Mouse (Mus musculus) right cerebral cortex, postnatal 36 days (tissue): ENCODE data around the gene Ippk.

Source experiments
- DNase-seq, 2 experiments: peaks; one replicate each; pipeline ENCODE4 v3.0.0; 2022; ENCODE audit warnings: low spot score in 2 of 2, mixed read lengths in 1 of 2

Ippk gene

DNA sequence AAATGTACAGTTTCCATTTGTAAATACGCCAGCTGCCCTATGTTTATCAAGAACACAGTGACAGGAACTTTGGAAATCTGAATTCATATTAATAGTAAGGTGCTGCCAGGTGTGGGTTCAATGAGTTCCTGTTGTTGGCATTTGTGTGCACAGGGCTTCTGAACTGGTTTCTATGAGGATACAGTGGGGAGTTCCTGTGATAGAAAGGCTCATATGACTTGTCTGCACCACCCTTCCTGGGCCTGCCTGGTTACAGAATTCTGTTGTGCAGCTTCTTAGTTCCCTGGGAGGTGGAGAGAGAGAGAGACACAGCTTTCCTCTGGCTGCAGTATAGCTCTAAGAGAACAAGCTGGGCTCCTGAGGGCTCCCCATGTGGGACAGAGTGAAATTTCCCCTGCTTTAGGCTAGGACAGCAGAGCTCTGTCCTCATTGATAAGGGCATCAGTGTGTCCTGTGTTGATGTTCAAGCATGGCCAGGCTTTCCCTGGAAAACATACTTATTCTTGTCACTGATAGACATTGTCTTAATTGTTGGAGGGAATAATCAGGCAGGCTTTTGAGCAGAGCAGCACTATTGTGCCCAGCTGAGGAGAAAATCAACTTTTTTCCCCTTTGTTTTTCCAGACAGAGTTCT is 7.1 kb downstream of the Ippk start:
- no peak for DNase-seq

DNA sequence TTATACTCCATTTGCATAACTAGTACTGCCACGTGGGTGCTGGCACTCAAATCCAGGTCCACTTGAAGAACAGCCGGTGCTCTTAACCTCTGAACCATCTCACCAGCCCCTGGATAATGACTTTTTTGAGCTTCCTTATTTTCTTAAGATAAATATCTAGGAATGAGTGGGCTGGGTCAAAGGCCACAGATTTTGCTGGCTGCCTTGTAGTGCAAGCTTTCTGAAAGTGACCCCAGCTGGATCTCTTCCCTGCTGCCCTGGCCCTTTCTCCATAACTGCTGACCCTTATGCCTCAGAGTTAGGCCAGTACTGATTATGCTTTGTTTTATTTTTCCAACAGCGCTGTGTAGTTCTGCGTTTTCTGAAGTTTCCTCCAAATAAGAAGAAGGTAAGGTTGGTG is 9.5 kb downstream of the Ippk start:
- no peak for DNase-seq

DNA sequence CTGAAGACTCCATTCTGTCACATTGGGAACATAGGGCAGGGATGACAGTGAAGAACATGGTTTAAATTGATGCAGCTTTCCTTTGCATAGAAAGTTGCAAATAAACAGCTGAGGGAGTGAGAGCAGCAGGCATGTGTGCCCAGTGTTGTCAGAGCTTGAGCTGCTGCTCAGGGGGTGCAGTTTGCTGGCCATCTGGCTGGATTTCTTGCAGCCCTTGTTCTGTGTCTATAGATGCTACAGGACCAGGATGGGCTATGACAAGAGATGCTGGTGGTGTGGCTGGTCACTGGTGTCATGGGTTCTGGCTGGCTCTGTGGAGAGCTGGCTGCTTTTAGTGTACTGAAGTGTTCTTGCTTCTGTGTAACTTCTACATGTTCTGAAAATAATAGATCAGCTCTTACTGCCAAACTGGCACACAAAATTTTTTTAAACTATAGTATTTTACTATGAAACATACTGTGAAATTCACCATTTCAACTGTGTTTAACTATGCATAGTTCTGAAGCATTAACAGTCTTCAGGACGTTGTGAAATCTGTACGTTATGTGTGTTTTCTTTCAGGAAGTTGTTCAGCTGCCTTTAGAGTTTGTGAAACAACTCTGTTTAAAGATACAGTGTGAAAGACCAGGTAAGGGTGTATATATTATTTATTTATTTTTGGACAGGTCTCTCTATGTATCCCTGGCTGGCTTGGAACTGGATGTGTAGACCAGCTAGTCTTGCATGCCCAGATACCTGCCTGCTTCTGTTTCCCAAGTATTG is 12.4 kb downstream of the Ippk start:
- no peak for DNase-seq

DNA sequence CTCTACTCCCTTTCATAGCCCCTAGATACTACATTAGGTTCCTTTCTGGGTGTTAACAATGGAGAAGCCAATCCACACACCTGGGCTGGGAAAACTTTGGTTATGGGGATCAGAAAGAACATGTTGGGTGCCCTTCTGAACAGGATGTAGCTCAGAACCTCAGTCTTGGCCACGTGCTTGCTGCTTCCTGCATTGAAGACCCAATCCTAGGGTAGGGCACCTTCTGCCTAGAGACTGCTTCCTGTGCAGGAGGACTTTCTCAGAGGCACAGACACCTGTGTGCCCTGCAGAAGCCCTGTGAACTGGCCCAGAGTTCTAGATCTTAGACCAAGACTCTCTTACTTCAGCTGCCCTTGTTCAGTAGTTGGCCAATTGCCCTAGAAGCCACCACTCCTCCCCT is 14.7 kb downstream of the Ippk start:
- DNase-seq = no peak

DNA sequence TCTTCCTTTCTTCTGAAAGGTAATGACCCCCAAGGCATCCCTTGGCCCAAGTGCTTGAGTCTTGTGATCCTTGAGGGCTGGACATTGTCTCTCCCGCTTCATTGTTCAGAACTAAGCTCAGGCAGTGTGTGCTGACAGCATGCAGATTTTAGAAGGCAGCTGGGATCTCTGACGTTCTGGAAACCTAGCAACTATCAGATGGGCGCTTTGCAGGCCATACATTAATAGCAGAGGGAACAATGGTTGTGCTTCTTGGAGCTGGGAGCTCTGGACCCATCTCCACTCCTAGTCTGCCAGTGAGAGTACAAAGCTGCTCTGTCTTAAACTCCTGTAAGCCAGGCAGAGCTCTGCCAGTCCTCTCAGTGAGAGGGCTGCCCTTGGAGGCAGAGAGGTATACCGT is 15.1 kb downstream of the Ippk start:
- DNase-seq = no peak

DNA sequence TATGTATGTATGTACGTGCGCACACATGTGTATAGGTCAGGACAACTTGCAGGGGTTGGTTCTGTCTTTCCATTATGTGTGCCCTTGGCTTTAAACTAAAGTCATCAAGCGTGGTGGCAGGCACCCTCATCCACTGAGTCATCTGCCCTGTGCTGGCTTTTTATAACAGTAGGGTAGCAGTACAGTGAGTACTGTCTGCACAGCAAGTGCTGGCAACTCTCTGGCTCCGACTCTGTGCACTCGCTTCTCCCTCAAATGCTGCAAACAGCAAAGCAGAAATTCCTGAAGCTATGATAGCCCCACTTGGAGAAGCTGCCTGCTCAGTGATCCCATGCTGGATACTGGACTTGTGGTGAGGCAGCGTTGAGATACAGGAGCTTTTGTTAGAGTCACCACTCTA is 23.4 kb downstream of the Ippk start:
- peak in 1 of 2 experiments; percentile 38 for DNase-seq

DNA sequence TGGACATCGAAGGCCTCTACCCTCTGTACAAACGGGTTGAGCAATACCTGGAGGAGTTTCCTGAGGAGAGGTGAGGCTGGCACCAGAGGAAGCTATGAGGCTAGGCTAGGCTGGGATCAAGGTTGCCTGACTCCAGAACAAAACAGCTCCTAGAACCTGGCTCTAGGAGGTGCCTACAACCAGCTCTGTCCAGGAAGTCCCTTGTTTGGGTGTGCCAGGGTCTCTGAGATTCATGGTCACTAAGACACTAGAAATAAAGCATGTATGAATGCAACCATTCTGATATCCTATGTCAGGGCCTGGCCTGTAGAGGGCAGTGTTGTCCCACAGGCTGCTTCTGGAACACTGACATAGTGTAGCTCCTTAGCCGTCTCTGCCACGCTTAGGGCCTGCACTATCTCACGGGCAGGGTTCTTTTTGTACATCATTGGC is 28.3 kb downstream of the Ippk start:
- DNase-seq = peak; percentile 63 to 64

DNA sequence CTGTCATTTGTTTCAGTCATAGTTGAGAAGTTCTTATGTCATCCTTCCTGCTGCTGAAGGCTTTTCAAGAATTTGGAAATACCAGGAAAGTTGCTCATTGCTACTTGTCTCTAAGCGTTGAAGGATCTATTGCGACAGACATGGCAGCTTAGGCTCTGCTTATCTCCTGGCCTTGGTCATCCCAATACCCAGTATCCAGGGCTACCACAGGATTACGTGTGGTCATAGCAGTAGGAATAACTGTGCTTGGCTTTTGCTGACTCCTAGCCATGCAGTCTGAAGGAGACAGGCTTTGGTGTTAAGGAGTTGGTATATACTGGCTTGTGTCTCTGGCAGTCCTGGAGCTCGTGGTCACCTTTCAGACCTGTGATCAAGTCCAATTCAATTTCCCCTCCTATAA is 39.2 kb downstream of the Ippk start:
- DNase-seq = no peak

DNA sequence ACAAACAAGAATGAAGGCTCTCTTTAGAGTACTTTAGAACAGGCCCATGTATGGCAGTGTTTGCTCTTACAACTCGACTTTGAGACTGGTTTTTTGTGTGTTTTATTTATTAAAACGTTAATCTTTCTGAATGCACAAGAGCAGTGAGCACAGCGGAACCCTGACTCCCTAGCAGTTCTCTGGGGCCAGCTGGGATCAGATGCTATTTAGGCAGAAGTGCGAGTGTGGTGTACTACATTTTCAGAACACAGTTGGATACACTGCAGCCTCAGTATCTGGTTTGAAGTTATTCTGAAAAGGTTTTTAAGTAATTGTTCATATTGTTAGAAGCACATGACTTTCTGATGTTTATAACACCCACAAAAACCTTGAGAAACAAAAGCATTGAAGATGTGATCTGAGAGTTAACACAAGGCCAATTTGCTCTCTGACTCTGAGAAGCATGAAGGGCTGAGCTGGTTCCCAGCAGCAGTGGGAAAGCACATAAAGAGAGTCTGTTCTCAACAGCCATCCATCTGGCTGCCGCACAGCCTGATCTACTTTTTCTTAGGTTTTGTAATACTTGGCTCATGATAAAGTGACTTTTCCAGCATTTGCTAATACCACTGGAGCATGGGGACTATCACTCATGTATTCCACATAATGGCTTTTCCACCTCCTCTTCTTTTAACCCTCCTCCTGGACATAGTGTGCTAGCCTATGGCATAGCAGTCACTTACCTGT is 39.8 kb downstream of the Ippk start:
- DNase-seq = peak in 1 of 2 experiments; percentile 23

DNA sequence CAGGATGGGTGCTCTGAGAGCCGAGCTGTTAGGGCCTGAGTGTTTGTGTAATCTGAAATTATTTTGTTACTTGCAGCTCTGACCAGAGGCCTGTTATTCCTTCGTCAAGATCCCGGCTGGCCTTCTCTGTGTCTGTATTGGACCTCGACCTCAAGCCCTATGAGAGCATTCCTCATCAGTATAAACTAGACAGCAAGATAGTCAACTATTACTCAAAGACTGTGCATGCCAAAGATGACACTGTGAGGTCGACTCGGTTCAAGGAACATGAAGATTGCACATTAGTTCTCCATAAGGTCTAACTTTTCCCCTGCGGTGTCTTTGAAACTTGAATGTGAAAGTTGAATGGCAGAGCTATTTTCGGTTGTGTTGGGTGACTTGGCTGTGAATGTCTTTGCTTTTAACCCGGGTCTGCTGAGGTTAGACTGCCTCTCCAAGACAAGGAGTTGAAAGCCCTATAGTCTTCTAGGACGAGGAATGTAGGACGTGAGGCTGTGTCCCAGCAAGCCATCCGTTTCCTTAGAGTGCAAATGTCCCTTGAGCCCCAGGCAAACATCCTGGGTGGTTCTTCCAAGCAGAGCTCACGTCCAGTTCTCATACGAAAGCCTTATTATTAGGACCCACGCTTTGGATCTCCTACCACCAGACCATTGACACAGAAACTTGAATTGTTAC is 40.5 kb downstream of the Ippk start:
- no peak for DNase-seq

DNA sequence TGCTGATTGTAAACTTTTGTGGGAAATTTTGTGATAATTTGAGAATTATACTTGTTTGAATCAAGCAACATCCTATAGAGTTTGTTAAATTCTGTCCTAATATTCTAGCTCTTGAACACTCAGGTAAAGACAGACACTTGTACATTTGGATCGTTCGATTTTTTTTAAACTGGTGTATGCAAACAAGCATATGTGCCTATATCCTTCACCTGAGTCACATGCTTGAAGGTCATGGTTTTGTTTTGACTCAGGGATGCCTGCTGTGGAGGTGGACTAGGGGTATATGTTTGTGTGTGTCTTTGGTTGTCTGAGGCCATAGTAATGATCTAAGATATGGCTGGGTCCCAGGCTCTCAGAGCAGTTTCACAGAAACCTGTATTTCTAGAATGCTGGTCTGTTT is 41.9 kb downstream of the Ippk start:
- DNase-seq = no peak

DNA sequence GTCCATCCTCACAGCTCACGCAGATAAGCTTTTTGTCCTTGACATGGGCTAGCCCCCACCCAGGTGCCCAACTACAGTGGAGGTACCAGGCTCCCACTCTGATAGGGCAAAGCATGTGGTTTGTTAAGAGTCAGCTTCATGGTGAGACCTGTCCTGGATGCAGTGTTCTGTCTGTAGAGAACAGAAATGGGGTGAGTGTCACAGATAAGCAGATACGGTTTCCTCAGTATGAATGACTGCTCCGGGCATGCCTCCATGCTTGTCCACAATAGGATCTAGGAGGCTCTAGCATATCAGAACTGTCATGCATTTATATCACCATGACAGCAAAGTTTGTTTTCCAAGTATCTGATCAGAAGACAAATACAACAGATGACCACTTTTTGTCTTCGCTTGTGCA is 44.8 kb downstream of the Ippk start:
- DNase-seq = no peak

DNA sequence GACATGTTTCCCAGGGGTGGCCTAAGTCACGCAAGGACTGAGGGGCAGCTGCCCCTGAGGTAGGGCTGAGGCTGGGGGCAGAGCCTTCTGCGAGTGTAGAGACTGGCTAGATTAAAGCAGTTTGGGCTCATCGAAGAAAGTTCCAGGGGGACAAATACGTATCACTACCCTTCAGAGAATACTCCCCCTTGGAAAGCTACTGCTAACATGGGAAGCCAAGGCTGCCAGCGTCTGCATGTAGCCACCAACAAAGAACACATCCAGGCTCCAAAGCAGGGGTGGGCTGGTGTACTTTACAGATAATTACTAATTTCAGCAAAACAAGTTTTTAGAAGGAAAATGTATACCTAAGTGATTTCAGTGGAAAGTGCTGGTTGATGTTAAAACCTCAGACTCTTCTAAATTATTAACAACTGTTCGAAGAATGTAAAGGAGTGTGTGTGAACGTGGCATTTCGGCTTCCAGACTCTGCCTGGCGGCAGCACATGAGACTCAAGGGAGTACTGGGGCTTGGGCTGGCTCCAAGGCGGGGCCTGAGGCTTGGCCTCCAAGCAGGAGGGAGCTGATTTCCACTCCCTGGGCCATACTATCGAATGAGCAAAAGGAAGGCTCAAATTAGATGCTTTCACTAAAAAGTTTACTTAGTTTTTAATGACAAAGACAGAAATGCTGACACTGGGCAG is 45.5 kb downstream of the Ippk start:
- no peak for DNase-seq

DNA sequence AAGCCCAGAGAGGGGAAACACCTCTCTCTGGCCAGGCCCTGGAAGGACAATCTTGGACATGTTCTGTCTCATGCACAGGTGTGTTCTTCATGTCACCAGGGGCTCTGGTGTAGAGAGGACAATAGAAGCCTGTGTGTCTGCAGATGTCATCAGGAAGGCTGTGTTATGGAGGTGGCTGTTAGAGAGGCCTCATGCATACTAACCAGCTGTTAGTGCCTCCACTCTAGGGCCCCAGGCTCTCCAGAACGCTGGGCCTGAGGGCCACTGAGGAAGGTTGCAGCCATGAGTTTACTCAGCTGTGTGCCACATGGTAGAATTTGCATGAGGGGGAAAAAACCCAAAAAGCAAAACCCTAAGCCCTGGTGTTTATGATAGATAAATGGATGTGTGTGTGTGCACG is 46.5 kb downstream of the Ippk start:
- DNase-seq = no peak

DNA sequence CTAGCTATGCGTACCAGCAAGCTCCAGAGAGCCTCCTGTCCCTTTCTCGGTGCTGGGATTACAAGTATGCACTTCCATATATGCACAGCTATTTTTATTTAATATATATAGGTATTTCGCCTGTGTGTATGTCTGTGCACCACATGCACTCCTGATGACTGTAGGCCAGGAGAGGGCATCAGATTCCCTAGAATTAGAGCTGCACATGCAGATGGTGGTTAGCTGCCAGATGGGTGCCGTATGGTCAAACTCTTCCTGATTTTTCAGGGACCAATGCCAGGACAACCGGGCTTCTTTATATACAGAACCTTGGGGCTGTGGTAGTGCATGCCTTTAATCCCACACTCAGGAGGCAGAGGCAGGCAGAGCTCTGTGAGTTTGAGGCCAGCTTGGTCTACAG is 48.0 kb downstream of the Ippk start:
- DNase-seq = no peak

DNA sequence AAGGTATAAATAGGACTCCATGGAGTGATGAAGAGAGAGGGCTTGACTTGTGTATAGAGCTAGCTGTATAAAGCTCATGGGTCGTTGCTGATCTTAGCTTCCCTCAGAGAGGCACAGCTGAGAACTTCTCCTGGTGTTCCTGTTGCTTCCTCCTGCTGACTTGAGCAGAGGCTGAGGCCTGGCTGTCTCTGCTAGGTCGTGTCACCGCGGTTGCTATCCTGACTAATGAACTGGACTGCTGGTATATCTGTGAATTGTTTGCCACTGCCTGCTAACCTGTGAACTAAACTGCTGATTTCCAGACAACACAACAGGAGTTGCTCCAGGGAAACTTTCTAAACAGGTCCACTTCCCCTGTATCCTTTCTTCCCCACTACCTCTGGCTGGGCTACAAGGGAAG is 49.3 kb downstream of the Ippk start:
- DNase-seq = no peak

DNA sequence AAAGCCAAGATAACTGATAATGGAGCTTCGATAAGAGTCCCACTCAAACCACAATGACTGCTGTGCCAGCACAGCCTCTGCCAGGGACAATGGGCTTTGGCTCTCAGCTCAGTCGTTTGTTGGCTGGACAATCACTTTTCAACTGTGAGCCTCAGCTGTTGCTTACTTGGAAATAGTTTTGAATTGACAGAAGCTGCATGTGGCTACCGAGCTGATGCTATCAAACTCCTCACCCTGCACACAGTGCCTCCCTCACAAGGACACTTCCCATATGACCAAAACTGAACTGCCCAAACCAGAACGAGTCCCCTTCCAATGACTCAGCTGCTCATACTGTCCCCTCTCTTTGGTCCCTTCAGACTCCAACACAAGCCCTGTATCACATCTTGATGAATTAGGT is 49.8 kb downstream of the Ippk start:
- no peak for DNase-seq

DNA sequence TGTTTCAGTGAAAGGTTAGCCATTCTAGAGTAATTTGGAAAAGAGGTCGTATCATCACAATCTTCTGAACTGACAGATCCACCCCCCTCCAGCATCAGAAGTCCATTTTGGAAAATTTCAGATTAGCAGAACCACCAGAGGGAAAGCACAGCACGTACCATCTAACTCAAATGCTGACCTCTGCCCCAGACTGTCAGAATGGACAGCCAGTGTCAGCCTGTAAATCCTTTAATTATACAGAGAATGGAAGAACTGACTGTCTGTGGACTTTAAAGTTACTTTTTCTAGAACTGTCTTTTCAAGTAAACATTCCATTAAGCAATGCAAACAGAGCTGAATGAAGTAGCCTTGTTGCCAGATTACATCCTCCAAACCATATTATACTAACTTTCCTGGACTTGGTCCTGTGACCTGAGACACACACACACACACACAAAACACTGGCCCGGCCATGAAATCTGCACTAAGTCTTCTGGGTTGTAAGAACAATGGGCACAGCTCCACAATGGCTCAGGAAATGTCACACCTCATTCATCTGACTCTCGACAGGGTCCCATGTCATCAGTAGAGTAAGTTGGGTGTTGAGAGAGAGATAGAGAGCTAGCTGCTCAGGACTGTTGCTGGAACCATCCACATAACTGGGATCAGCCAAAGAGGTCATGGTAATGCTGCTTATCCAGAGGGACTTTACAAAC is 51.1 kb downstream of the Ippk start:
- no peak for DNase-seq

DNA sequence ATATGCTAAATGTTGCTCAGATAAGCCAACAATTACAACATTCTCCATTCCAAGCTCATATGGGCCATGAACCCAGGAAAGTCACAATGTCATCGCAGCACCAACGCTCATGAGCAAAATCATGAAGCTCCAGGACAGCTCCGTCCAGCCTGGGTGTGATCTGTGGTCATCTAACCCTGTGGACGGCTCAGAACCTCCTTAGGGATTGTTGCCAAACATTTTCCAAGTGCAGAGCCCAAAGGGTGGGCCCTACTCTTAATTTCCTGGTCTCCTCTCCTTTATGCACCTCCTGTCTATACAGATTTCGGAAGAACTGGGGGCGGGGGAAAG is 51.6 kb downstream of the Ippk start:
- DNase-seq = no peak

DNA sequence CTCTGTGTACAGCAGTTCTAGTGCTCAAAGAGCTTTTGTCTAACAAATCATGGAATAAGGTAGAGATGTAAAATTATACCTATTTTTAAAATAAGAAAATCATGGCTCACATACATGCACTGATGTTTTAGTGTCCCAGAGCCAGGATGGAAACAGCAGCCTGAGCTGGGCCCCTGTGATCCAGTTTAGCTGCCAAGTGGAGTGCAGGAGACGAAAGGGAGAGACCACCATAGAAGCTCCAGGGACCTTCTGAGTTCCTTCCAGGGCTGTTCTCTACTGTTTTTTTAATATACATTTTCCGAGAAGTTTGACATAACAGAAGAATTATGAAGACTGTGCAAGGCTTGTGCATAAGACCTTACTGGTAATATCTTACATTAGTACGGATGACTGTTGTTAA is 56.8 kb downstream of the Ippk start:
- DNase-seq = no peak

DNA sequence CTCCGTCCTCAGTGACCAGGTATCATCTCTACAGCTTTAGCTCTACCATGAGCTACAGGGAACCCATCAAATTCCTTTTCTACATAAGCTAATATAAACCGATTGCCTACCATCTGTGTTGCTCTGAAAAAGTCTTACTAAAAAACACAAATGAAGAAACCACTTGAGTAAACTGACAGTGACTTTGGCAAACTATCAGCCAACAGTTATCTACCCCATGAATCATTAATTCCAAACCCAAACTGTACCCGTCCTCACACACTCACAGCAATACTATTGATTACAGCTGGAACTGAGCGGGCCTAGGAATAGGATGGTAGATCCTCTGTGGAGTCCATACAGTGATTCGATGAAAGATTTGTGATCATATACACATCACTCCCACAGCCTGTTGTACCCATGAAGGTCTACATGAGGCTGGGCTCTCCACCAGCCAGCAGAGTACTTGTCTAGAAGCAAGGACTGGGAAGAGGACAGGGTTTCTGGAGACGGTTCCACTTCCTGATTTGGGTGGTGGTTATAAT is 57.9 kb downstream of the Ippk start:
- DNase-seq = no peak
